Mouse (Mus musculus) gastrocnemius, adult 2 months (tissue): ENCODE data around the gene Ano1. TPM values are rescaled to one million over a fixed set of nuclear protein-coding genes. Genes with fewer than 3 reads are reported as not detected.

Experiments
- DNase-seq: peaks from one replicate; pipeline ENCODE4 v3.0.0; 2022
- H3K27ac ChIP-seq: fragments of 200-600 bp; 2 replicates; pipeline ENCODE4 v1.8.1; 2022; ENCODE audit warnings: mild to moderate bottlenecking
- H3K4me3 ChIP-seq: fragments of 200-600 bp; 2 replicates; pipeline ENCODE4 v1.8.1; 2022; ENCODE audit warnings: mild to moderate bottlenecking, moderate library complexity
- CTCF ChIP-seq: fragments of 200-600 bp; IDR thresholded peaks from 2 replicates; pipeline ENCODE4 v1.8.1; 2022; ENCODE audit warnings: antibody characterized with exemption, mild to moderate bottlenecking, moderate library complexity
- intact Hi-C: fragments of 180-260 bp; cut with DNase I; formaldehyde crosslinking; loops from one replicate; pipeline ENCODE4 v1.15.1; 2025
- total RNA-seq, 2 experiments: library from RNA; stranded (reverse); gene quantifications; 2 replicates each; pipeline ENCODE4 v1.2.3; 2021

The Ano1 gene
- total RNA-seq, 2 experiments from 2014 or later = 2.9 to 3.7 TPM

DNA sequence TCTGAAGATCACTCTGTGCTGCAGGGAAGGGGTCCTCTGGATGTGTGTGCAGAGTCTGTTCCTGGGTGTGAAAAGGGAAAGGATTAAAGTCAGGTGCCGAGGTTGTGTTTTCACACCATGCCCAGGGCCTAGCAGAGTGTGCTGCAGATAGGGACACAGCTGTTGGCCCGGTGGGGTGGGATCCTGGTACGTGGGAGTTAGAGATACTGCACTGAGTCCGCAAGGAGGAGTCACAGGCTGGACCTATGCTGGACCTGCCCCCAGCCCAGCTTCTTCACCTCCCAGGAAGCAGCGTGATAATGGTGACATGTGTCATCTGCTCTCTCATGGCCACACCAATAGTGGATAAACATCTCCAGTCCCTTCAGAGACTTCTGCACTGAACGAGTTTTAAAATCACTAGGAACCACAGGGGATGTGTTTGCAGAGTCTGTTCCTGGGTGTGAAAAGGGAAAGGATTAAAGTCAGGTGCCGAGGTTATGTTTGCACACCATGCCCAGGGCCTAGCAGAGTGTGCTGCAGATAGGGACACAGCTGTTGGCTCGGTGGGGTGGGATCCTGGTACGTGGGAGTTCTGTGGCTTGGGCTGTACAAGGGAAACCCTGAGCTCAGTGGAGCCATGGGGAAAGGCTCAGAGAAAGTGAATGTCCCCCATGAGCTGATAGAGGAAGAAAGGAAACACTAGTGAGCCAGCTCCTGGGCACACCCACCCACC is 20.4 kb downstream of the Ano1 start:
- Histone ChIP-seq H3K27ac (no peak overlapping the region), H3K4me3 (no peak overlapping the region)
- no peak for TF ChIP-seq CTCF
- intact Hi-C loops = no loop called here
- no peak for DNase-seq

DNA sequence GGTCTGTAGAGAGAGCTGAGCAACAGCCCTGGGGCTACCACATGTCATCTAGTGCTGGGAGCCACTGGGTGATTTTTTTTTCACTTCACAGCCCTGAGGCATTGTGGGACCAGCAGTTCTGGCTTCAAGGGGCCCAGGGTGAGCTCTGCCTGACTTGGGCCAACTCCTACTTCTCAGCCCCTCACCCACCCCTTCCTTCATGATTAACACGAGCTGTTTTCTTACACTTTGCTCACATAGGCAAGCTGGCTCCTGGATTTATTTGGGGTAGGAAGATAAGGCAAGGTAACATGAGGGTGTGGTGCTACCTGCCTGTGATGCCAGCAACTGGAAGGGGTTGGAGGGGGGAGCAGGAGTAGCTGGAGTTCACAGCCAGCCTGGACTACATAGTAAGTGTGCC is 27.5 kb downstream of the Ano1 start:
- intact Hi-C loops = no loop called here
- TF ChIP-seq CTCF = no peak
- no peak for DNase-seq
- Histone ChIP-seq H3K27ac (no peak overlapping the region), H3K4me3 (no peak overlapping the region)

DNA sequence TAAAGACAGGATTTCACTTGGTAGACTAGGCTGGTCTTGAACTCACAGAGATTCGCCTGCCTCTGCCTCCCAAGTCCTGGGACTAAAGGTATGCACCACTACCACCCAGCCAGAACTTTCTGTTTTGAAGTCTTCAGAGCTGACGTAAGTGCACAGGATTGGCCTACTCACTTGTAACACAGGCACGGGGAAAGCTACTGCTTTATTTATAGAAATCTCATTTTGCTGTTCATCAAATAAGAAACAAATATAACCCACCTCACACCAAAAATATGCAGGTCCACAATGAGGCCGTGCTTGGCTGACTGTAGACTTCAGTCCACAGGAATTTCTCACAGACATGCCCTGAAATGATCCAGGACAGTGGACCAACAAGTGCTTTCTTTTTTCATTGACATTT is 31.8 kb downstream of the Ano1 start:
- intact Hi-C loops = no loop called here
- no peak overlapping the region for H3K4me3 ChIP-seq
- TF ChIP-seq CTCF = no peak
- no peak for DNase-seq
- H3K27ac ChIP-seq = no peak overlapping the region

DNA sequence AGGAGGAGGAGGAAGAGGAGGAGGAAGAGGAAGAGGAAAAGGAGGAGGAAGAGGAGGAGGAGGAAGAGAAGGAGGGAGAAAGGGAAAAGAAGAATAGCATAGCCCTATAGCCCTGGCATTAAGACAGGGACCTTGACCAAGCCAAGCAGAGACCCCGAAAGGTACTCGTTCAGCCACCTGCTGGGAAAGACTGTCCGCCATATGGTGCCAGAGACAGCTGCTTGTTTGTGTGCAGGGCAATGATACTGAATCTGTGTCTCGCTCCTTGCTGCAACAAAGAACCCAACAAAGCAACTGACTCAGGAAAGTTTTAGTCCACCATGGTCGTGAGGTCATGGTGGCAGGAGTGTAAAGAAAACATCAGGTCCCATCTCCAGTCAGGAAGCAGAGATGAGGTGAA is 34.0 kb downstream of the Ano1 start:
- Histone ChIP-seq H3K27ac (no peak overlapping the region), H3K4me3 (no peak overlapping the region)
- no peak for DNase-seq
- no peak for TF ChIP-seq CTCF
- intact Hi-C loops = no loop called here

DNA sequence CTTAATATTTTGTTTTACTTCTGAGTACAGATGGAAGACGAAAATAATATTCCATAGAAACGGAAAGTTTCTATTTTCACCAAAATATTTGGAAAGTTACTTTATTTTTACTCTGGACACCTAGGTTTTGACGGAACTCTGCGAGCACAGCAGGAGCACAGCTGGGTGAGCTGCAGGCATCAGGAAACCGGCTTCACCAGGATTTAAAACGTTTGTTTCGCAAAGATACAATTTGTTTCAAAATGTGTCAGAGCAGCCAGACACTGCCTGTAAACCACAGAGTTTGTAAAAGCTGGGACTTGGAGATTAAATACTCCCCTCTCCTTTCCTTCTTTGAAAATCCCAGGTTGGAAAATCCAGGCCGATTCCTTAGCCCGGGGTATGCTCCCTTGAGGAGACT is 53.9 kb downstream of the Ano1 start:
- no peak for TF ChIP-seq CTCF
- no peak for DNase-seq
- intact Hi-C loops = no loop called here
- Histone ChIP-seq H3K4me3 (no peak overlapping the region), H3K27ac (no peak overlapping the region)

DNA sequence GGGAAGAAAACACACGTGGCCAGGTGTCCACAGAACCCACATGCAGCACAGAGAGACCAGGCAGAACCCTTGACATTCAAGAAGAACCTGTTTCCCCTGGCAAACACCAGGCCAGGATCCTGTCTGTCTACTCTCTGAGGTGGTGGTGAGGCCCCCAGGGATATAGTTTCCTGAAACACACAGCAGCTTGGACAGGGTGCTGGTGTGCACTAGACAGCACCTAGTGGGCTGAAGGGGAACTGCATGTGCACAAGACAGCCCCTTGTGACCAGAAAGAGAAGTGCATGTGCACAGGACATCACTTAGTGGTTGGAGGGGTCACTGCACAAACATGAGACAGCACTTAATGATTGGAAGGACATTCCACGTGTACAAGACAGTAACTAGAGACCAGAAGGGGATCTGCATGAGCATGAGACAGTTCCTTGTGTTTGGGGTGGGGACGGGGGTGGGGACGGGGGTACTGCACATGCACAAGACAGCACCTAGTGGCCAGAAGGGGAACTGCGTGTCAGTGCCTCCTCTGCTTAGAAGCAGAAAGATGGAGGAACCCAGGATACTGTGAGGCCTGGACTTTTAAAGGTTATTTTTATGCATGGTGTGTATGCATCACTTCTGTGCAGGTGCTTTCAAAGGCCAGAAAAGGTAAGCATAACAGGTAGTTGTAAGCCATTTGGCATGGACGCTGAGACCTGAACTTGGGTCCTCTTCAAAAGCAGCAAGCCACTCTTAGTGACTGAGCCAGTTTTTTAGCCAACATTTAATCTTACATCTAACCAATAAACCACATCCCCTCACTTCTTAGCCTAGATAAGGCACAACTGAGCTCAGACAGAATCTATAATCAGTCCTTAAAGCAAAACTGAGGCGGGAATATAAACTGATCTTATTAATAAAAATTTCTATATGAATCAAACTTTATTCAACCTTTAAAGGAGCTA is 54.7 kb downstream of the Ano1 start:
- intact Hi-C loops = no loop called here
- H3K4me3 ChIP-seq = no peak overlapping the region
- DNase-seq = no peak
- TF ChIP-seq CTCF = peak; percentile 49
- no peak overlapping the region for H3K27ac ChIP-seq

DNA sequence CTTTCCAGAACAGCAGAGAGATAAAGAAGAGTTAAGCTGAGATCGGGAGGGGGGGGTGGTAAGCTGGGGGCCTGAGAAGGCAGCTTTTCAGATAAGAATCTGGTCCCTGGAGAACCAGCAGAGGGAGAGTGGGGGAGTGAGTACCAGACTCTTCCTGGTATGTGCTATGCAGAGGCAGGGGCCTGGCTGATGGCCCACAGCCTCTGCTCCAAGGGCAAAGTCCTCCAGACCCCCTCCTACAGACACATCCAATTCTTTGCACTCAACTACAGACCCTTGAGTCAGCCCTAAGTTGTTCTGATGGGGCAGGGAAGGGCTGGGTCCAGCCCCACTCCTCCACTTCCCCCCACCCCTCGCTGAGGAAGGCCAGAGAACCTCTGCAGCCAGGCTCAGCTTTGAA is 61.9 kb downstream of the Ano1 start:
- no peak for DNase-seq

DNA sequence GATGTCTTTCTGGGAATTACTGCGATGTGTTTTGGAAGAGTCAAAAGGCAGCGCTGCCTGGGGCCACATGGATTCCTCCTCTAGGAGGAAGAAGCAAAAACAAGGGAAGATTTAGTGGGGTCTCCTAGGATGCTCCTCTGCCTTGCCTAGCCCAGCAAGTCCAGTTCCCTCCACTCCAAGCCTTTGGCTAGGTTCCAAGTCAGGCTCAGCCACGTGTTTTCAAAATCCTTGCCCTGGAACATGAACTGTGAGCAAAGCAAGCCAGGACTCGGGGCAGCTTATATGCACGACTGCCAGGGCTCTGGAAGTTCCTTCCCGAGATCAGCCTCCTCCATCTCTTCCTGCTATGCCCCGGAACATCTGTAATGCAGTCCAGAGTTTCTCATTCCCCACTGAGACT is 62.6 kb downstream of the Ano1 start:
- intact Hi-C loops = no loop called here
- no peak for TF ChIP-seq CTCF
- Histone ChIP-seq H3K27ac (peak overlapping the region; percentile 12; the same call in 1 of the 2 replicates), H3K4me3 (no peak overlapping the region)
- no peak for DNase-seq

More for the DNA sequence above, 61.9 kb downstream of the Ano1 start:
- Histone ChIP-seq H3K4me3 (no peak overlapping the region), H3K27ac (no peak overlapping the region)
- no peak for TF ChIP-seq CTCF
- intact Hi-C loops = no loop called here

DNA sequence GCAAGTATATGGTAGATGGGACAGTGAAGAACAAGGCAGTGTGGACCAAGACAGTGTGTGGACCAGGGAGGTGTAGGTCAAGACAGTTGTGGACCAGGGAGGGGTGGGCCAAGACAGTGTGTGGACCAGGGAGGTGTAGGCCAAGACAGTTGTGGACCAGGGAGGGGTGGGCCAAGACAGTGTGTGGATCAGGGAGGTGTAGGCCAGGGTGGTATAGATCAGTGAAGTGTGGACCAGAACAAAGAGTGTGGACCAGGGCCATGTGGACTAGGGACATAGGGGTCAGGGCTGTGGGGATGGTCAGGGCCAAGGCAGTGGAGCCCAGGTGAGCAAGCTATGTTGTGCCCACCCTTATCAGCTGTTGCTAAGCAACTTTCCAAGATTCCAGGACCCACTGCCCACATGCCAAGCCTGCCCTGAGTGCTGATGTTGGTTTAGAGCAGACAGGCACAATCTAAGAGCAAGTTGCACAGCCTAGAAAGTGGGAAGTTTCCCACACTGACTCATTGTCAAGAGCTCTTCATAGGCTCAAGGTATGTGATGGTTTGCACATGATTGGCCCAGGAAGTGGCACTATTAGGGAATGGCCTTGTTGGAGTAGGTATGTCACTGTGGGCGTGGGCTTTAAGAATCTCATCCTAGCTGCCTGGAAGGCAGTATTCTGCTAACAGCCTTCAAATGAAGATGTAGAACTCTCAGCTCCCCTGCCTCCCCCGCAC is 64.0 kb downstream of the Ano1 start:
- H3K4me3 ChIP-seq = no peak overlapping the region
- TF ChIP-seq CTCF = no peak
- no peak for DNase-seq
- intact Hi-C loops = no loop called here
- H3K27ac ChIP-seq = no peak overlapping the region

DNA sequence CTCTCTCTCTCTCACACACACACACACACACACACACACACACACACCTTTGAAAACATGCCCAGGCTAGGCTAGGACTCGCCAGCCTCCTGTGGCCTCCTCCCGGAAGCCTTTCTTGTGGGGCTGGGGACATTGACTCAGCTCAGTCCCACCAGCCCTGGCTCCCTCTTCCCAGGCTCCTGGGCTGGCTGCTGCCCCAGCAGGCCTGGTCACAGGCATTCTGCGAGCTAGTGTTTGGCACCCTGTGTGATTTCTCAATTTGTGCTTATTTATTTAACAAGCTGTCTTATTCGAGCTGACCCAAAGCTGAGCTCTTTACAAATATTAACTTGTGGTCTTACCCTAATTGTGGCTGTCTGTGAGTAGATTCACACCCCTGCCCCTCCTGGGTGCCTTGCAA is 66.8 kb downstream of the Ano1 start:
- intact Hi-C loops = no loop called here

DNA sequence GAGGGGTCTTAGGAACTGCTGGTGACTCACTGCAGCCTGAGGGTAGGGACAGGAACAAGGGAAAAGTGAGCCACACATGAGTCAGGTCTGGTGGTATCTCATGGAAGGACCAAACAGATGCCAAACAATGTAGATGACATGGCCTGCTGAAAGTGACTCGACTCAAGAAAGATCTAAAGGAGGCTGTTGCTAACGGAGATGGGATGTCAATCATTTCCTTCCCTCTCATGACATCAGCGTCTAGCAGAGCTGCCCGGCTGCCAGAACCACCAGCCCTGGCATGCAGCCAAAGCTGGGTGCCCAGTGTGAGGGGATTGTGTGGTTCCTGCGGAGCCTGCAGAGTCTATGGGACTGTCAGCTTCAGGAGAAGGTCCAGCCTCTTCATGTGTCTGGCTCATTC is 67.3 kb downstream of the Ano1 start:
- TF ChIP-seq CTCF = no peak
- intact Hi-C loops = no loop called here
- Histone ChIP-seq H3K27ac (no peak overlapping the region), H3K4me3 (no peak overlapping the region)
- DNase-seq = no peak

More for the DNA sequence above, 66.8 kb downstream of the Ano1 start:
- no peak for TF ChIP-seq CTCF
- no peak overlapping the region for H3K27ac ChIP-seq
- no peak for DNase-seq
- H3K4me3 ChIP-seq = no peak overlapping the region

DNA sequence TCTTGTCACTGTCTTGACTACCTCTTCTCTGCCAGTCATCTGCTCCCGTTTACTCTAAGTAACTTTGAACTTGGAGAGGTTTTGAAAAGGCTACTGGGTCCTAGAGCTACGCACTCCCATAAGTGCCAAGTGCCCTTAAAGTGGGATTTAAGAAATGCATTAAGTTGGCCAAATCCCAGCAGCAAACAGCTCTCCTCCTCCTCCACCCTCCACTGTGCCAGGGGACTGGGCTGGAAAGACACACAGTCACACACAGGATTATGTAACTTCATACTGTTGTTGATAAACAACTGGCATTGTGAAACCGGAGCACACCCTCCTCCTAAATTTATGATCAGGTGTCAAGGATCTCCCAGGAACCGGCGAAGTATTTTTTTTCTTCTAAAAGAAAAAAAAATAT is 71.7 kb downstream of the Ano1 start:
- intact Hi-C loops = no loop called here
- DNase-seq = no peak
- TF ChIP-seq CTCF = no peak
- Histone ChIP-seq H3K27ac (no peak overlapping the region), H3K4me3 (no peak overlapping the region)
